Mouse (Mus musculus): Measurements from ENCODE around the gene Zfp286. TPM values are rescaled to one million over a fixed set of nuclear protein-coding genes. Genes with fewer than 3 reads are reported as not detected.

The Zfp286 gene
- polyA plus RNA-seq, 1 experiment from 2014 or later, result 17.8 TPM

DNA sequence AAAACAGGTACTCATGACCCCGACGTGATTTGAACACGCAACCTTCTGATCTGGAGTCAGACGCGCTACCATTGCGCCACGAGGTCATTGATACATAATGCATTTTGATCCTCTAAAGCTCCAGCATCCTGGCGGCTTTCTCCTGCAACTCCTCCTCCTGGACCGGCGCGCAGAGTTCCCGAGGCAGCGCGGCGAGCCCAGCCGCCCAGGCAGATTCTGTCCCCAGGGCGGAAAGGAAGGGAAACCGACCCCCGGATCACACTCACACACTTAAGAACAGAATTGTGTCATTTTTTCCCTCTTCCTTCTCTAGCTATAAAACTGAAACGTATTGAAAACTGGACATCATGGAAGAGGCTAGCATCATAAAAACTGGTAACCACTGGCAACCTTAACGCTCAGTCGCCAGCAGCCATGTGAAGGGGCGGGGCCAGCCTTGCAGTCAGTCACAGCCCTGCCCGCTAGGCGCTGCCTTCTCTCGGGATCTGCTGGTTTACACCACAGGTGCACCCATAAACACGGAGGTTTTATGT is 43.2 kb downstream of the Zfp286 start:
- no peaks in the 10 kb centered on the region for H3K9me3 ChIP-seq (ENCODE audit: control insufficient read depth, low read length)
- no peaks in the 10 kb centered on the region for H3K36me3 ChIP-seq (ENCODE audit: control insufficient read depth, insufficient read depth, low read length)
- peak overlapping the region; percentile 41 for H3K4me3 ChIP-seq (ENCODE audit: low read depth, low read length)
- DNase-seq (ENCODE audit: low spot score) (peak; percentile 61), ATAC-seq (ENCODE audit: low read depth) (peak; percentile 83)
- peak overlapping the region; percentile 65 for H3K4me2 ChIP-seq (ENCODE audit: low read depth, low read length)
- WGBS, result 3% methylated on average over 25 of the region's 27 CpGs
- peaks cover 18% of the 10 kb centered on the region for H3K27me3 ChIP-seq (replicated peaks; ENCODE audit: control insufficient read depth, insufficient read depth, low read length)
- H3K27ac ChIP-seq (replicated peaks; ENCODE audit: low read depth, low read length), result no peak overlapping the region
- H3K4me1 ChIP-seq (ENCODE audit: control insufficient read depth, insufficient read depth, low read length), result peaks cover 6% of the 10 kb centered on the region
- H3K9ac ChIP-seq (ENCODE audit: low read depth, low read length), result peak overlapping the region; percentile 40; the same call in 1 of the 2 replicates

GRCm38 (mm10) chr11:62744103-62744502 is 45.2 kb downstream of the Zfp286 start:
- 44% methylated on average over 5 of the region's 5 CpGs for WGBS

DNA sequence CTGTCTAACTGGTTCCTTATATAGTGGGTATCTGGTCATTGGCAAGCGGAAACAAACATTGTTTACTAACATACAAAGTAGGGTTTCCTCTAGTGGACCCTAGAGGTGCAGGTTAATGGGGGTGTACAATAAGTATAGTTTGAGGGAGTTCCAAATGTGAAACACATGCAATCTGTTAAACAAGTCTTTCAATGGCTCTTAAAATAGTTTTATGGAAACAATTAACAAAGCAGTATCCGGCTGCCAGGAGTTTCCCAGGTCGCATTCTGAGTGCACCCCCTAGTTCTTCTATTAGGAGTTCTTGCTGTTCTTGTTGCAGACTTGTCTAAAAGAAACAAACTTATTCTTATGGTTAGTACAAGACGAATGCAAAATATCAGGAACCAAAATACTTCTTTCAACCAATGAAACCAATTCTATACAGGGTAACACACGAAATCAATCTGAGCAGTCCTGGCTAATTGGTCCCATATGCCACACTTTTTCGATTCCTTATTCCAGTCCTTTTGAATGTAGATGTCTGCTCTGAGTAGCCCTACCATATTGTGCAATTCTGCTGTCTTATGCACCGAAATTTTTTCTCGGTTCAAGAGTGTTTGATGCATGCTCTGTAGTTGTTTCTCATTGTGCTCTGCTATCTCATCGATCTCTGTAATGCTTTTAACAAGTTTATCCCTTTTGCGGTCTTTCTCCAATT is 46.9 kb downstream of the Zfp286 start:
- ATAC-seq (ENCODE audit: low read depth), result no peak

More at GRCm38 (mm10) chr11:62744103-62744502, 45.2 kb downstream of the Zfp286 start:
- ATAC-seq (ENCODE audit: low read depth) (no peak), DNase-seq (ENCODE audit: low spot score) (peak; percentile 59)
- Histone ChIP-seq H3K9me3 (ENCODE audit: control insufficient read depth, low read length) (no peaks in the 10 kb centered on the region), H3K4me3 (ENCODE audit: low read depth, low read length) (no peak overlapping the region), H3K27me3 (replicated peaks; ENCODE audit: control insufficient read depth, insufficient read depth, low read length) (peaks cover 18% of the 10 kb centered on the region), H3K36me3 (ENCODE audit: control insufficient read depth, insufficient read depth, low read length) (no peaks in the 10 kb centered on the region), H3K27ac (replicated peaks; ENCODE audit: low read depth, low read length) (no peak overlapping the region), H3K4me2 (ENCODE audit: low read depth, low read length) (no peak overlapping the region), H3K4me1 (ENCODE audit: control insufficient read depth, insufficient read depth, low read length) (peaks cover 6% of the 10 kb centered on the region), H3K9ac (ENCODE audit: low read depth, low read length) (no peak overlapping the region)

DNA sequence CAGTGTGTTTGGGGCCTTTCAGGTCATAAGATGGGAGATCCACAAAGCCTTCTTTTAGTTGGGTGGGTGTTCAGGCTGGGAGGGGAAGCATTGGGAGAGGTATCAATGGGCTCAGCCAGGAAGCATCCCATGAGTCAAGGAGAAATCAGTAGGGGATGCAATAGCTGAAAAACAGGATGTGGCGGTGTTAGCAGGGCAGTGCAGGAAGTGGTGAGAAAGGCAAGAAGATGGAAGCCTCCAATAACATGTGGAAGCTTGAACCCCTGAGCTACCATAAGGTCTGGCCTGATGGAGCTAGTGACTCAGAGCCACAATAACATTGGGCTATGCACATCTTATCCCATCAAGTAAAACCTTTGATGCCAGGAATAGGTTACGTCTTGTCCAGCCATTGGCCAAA is 48.1 kb downstream of the Zfp286 start:
- Histone ChIP-seq H3K9me3 (ENCODE audit: control insufficient read depth, low read length) (no peaks in the 10 kb centered on the region), H3K4me2 (ENCODE audit: low read depth, low read length) (no peak overlapping the region), H3K9ac (ENCODE audit: low read depth, low read length) (no peak overlapping the region), H3K36me3 (ENCODE audit: control insufficient read depth, insufficient read depth, low read length) (no peaks in the 10 kb centered on the region), H3K4me1 (ENCODE audit: control insufficient read depth, insufficient read depth, low read length) (peaks cover 6% of the 10 kb centered on the region; the same call in 1 of the 2 replicates), H3K27ac (replicated peaks; ENCODE audit: low read depth, low read length) (no peak overlapping the region), H3K4me3 (ENCODE audit: low read depth, low read length) (no peak overlapping the region), H3K27me3 (replicated peaks; ENCODE audit: control insufficient read depth, insufficient read depth, low read length) (peaks cover 8% of the 10 kb centered on the region; the same call in 1 of the 2 replicates)
- DNase-seq (ENCODE audit: low spot score) (no peak), ATAC-seq (ENCODE audit: low read depth) (no peak)
- 93% methylated on average over 2 of the region's 2 CpGs for WGBS

More for the DNA sequence above, 46.9 kb downstream of the Zfp286 start:
- Histone ChIP-seq H3K4me2 (ENCODE audit: low read depth, low read length) (no peak overlapping the region), H3K36me3 (ENCODE audit: control insufficient read depth, insufficient read depth, low read length) (no peaks in the 10 kb centered on the region), H3K9me3 (ENCODE audit: control insufficient read depth, low read length) (no peaks in the 10 kb centered on the region), H3K4me1 (ENCODE audit: control insufficient read depth, insufficient read depth, low read length) (peaks cover 6% of the 10 kb centered on the region), H3K27me3 (replicated peaks; ENCODE audit: control insufficient read depth, insufficient read depth, low read length) (peaks cover 18% of the 10 kb centered on the region), H3K4me3 (ENCODE audit: low read depth, low read length) (no peak overlapping the region), H3K27ac (replicated peaks; ENCODE audit: low read depth, low read length) (no peak overlapping the region), H3K9ac (ENCODE audit: low read depth, low read length) (no peak overlapping the region)
- 38% methylated on average over 10 of the region's 10 CpGs for WGBS
- peak; percentile 39 for DNase-seq (ENCODE audit: low spot score)

- peaks cover 8% of the 10 kb centered on the region for H3K4me1 ChIP-seq (ENCODE audit: control insufficient read depth, insufficient read depth, low read length)
- no peaks in the 10 kb centered on the region for H3K27me3 ChIP-seq (replicated peaks; ENCODE audit: control insufficient read depth, insufficient read depth, low read length)
- DNase-seq (ENCODE audit: low spot score) (no peak), ATAC-seq (ENCODE audit: low read depth) (no peak)
- WGBS, result 82% methylated on average over 3 of the region's 3 CpGs
- no peak overlapping the region for H3K9ac ChIP-seq (ENCODE audit: low read depth, low read length)
- H3K9me3 ChIP-seq (ENCODE audit: control insufficient read depth, low read length), result no peaks in the 10 kb centered on the region
- H3K4me2 ChIP-seq (ENCODE audit: low read depth, low read length), result no peak overlapping the region
- H3K4me3 ChIP-seq (ENCODE audit: low read depth, low read length), result no peak overlapping the region
- no peak overlapping the region for H3K27ac ChIP-seq (replicated peaks; ENCODE audit: low read depth, low read length)
- peaks cover 11% of the 10 kb centered on the region for H3K36me3 ChIP-seq (ENCODE audit: control insufficient read depth, insufficient read depth, low read length)
These were observed 56.6 kb downstream of the Zfp286 start for GRCm38 (mm10) chr11:62732665-62733064.

GRCm38 (mm10) chr11:62732022-62732387 is 57.3 kb downstream of the Zfp286 start:
- ATAC-seq (ENCODE audit: low read depth) (no peak; the same call in 1 of the 2 replicates), DNase-seq (ENCODE audit: low spot score) (no peak)
- WGBS, result 22% methylated on average over 5 of the region's 5 CpGs

GRCm38 (mm10) chr11:62731311-62732021 is 57.8 kb downstream of the Zfp286 start, which contains the start of gene Zfp287:
Gene Zfp287 (minus strand): TSS chr11:62731905.
- DNase-seq (ENCODE audit: low spot score) (peak; percentile 96), ATAC-seq (ENCODE audit: low read depth) (peak; percentile 99)
- no peak within 1 kb of the TSS; the same call in 1 of the 2 replicates for H3K27ac ChIP-seq (replicated peaks; ENCODE audit: low read depth, low read length)
- peaks cover 18% of the 10 kb centered on the region for H3K36me3 ChIP-seq (ENCODE audit: control insufficient read depth, insufficient read depth, low read length)
- under 1% methylated on average over 40 of the region's 48 CpGs for WGBS
- peaks cover 8% of the 10 kb centered on the region for H3K4me1 ChIP-seq (ENCODE audit: control insufficient read depth, insufficient read depth, low read length)
- H3K9ac ChIP-seq (ENCODE audit: low read depth, low read length), result peak within 1 kb of the TSS; percentile 81
- no peaks in the 10 kb centered on the region for H3K9me3 ChIP-seq (ENCODE audit: control insufficient read depth, low read length)
- no peaks in the 10 kb centered on the region for H3K27me3 ChIP-seq (replicated peaks; ENCODE audit: control insufficient read depth, insufficient read depth, low read length)
- peak within 1 kb of the TSS; percentile 61 for H3K4me2 ChIP-seq (ENCODE audit: low read depth, low read length)
- peak within 1 kb of the TSS; percentile 82 for H3K4me3 ChIP-seq (ENCODE audit: low read depth, low read length)

More at GRCm38 (mm10) chr11:62732022-62732387, 57.3 kb downstream of the Zfp286 start:
- Histone ChIP-seq H3K4me1 (ENCODE audit: control insufficient read depth, insufficient read depth, low read length) (peaks cover 8% of the 10 kb centered on the region), H3K9ac (ENCODE audit: low read depth, low read length) (peak overlapping the region; percentile 81; the same call in 1 of the 2 replicates), H3K4me3 (ENCODE audit: low read depth, low read length) (peak overlapping the region; percentile 82), H3K27me3 (replicated peaks; ENCODE audit: control insufficient read depth, insufficient read depth, low read length) (no peaks in the 10 kb centered on the region), H3K4me2 (ENCODE audit: low read depth, low read length) (peak overlapping the region; percentile 61), H3K27ac (replicated peaks; ENCODE audit: low read depth, low read length) (no peak overlapping the region), H3K36me3 (ENCODE audit: control insufficient read depth, insufficient read depth, low read length) (peaks cover 16% of the 10 kb centered on the region), H3K9me3 (ENCODE audit: control insufficient read depth, low read length) (no peaks in the 10 kb centered on the region)

DNA sequence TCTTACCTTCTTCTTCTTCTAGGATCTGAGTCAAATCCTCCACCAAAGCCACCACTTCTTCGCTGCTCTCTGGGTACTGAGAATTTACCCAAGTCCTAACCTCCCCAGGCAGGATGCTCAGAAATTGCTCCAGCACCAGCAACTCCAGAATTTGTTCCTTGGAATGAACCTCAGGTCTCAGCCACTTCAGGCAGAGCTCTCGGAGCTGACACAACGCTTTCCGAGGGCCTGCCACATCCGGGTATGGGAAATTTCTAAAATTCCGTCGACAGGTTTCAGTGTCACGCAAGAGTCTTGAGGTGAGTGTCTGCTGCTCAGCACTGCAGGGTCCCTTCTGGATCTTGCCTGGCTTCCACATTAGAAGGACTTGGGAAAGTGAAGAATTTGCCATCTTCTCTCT is 61.0 kb downstream of the Zfp286 start:
- no peak for DNase-seq (ENCODE audit: low spot score)
- peaks cover 48% of the 10 kb centered on the region for H3K36me3 ChIP-seq (ENCODE audit: control insufficient read depth, insufficient read depth, low read length)
- no peak overlapping the region for H3K9ac ChIP-seq (ENCODE audit: low read depth, low read length)
- no peak overlapping the region for H3K27ac ChIP-seq (replicated peaks; ENCODE audit: low read depth, low read length)
- WGBS, result 92% methylated on average over 8 of the region's 8 CpGs
- ATAC-seq (ENCODE audit: low read depth), result no peak
- H3K4me1 ChIP-seq (ENCODE audit: control insufficient read depth, insufficient read depth, low read length), result peaks cover 8% of the 10 kb centered on the region
- H3K9me3 ChIP-seq (ENCODE audit: control insufficient read depth, low read length), result no peaks in the 10 kb centered on the region
- no peak overlapping the region for H3K4me3 ChIP-seq (ENCODE audit: low read depth, low read length)
- no peaks in the 10 kb centered on the region for H3K27me3 ChIP-seq (replicated peaks; ENCODE audit: control insufficient read depth, insufficient read depth, low read length)
- H3K4me2 ChIP-seq (ENCODE audit: low read depth, low read length), result no peak overlapping the region

Data from embryonic facial prominence, embryonic 14.5 days (tissue).